Mouse (Mus musculus): ENCODE data around the gene Zfp366.

DNA sequence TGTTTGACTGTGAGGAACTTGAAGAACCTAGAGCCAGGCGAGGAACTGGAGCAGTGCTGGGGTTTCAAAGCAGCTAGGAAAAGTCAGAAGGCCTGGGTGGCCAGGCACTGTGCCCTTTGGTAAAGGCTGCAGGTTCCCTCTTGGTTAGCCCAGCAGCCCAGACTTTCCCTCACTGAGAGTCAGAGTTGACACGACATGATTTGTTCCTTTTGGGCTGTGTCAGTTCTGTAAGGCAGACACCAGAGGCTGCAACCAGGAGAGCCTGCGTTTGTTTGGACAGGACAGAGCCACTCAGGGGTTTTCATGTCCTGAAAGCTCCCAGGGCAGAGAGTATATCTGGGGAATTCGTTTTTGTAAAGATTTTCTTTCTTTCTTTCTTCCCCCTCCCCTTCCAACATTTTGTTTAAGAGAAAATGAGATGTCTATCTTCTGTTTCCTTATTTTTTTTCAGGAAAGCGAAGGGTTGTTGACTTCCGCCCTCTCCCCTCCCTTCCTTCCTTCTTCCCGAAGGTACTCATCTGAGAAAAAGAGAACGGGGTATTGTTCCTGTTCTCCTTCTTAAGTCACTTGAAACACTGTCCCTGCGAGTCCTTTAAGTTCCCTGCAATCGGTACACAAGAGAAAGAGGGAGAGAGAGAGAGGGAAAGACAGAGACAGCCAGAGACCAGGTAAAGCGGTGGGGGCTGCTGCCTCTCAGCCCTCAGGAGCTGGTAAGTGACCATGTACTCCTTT, at the start of gene Zfp366:
- TF ChIP-seq MAX (IDR thresholded peaks at IDR 0.05; ENCODE audit: low read depth) (no peak), TCF12 (IDR thresholded peaks at IDR 0.05; ENCODE audit: insufficient read depth, poor library complexity, severe bottlenecking) (no peak), POLR2A (IDR thresholded peaks at IDR 0.05; ENCODE audit: insufficient read length, low read depth) (no peak), USF1 (IDR thresholded peaks at IDR 0.05; ENCODE audit: low read depth) (no peak), MYOD1 (IDR thresholded peaks at IDR 0.05; ENCODE audit: control insufficient read depth in 1 of 3, insufficient read length in 2 of 3, low read depth in 2 of 3) (no peak), TCF3 (IDR thresholded peaks at IDR 0.05; ENCODE audit: insufficient read length, low read depth) (no peak), POLR2AphosphoS2 (IDR thresholded peaks at IDR 0.05; ENCODE audit: insufficient read length, low read depth) (no peak), E2F4 (IDR thresholded peaks at IDR 0.05; ENCODE audit: insufficient read depth) (no peak)
